Mouse (Mus musculus): Measurements from ENCODE around the gene Pgm5.
"Not testable (repeated sequence)": the region's sequence is repeated elsewhere in the genome, so short reads cannot be mapped to it uniquely, and the experiment has no call there.

Gene Pgm5

GRCm38 (mm10) chr19:24707071-24707906 is 154.4 kb downstream of the Pgm5 start:
- no peak for DNase-seq (ENCODE audit: low spot score in 2 of 2)

DNA sequence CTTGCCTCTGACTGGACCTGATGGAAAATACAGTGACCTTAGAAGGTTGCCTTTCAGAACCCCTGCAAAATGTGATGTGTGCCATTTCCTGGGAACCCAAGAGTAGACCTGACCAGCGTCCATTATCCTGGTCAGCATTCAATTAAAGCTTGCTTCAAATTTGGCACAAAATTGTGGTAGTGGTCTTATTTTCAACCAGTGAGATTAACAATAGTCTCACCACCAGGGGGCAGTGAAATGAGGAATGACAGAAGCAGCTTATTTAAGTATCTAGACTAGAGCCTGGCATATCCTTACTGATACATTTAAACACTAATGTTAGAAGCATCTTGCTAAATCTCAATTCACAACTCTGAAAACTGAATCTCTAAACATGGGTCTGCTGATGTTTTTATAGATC is 156.3 kb downstream of the Pgm5 start:
- no peak for DNase-seq (ENCODE audit: low spot score in 2 of 2)

DNA sequence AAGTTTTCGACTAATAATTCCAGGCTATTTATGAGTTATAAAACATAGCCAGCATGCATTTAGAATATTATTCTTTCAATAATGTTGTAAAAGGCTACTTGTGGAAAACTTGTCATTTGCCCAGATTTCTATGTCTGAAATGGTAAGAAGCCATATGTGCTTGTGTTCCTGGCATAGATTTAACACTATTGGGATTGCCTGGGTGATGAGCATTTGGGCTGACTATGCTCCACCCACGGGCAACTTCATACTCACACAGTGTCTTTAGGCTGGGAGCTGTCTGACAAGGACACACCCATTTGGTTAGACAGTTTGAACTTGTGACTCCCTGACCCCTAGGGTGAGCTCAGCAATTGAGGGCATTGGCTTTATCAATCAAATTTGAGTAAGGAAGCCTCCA is 157.3 kb downstream of the Pgm5 start:
- no peak for DNase-seq (ENCODE audit: low spot score in 2 of 2)

GRCm38 (mm10) chr19:24703680-24704079 is 158.0 kb downstream of the Pgm5 start:
- peak in 1 of 2 experiments; percentile 25 for DNase-seq (ENCODE audit: low spot score in 2 of 2)

- not testable (repeated sequence) for DNase-seq (ENCODE audit: low spot score in 2 of 2)
Measured at GRCm38 (mm10) chr19:24703168-24703567, 158.5 kb downstream of the Pgm5 start.

DNA sequence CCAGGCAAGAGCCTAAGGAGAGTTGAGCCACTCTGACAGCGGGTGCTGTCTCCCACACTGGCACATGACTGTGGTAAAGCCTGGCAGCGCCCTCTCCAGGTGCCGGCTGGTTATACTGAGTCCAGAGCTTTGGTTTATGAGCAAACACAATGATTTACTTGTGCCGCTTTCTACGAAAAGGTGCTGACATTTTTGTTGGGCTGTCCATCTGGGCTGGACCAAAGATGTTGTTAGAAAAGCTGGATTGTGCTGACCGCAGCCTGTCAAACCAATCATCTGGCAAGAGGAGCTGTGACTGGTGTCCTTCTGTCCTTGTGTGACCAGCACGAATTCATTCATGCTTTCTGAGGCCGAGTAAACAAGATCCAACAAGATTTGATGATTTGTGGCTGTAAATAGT is 159.9 kb downstream of the Pgm5 start:
- no peak for DNase-seq (ENCODE audit: low spot score in 2 of 2)

- DNase-seq (ENCODE audit: low spot score in 2 of 2), result no peak
Measured at GRCm38 (mm10) chr19:24700664-24701063, 161.0 kb downstream of the Pgm5 start.

GRCm38 (mm10) chr19:24699910-24700309 is 161.7 kb downstream of the Pgm5 start:
- DNase-seq (ENCODE audit: low spot score in 2 of 2), result no peak

- DNase-seq (ENCODE audit: low spot score in 2 of 2), result no peak
Measured at GRCm38 (mm10) chr19:24699196-24699595, 162.5 kb downstream of the Pgm5 start.

DNA sequence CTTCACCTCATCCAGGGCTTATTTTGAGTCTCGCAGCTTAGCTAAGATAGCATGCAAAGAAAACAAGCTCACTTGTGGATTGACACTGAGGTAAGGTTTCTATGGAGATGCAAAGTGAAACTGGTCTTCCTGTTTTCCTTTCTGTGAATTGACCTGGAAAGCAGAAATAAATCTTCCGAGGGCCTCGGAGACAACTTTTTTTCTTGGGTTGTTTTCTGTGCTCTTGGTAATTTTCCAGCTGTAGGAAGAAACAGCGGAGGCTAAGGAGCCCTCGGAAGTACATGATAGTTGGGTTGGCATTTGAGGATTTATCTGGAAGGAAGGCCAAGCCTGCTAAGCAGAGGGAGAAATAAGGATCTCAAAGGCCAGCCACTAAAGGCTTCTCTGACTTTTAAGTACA is 163.0 kb downstream of the Pgm5 start:
- no peak for DNase-seq (ENCODE audit: low spot score in 2 of 2)

DNA sequence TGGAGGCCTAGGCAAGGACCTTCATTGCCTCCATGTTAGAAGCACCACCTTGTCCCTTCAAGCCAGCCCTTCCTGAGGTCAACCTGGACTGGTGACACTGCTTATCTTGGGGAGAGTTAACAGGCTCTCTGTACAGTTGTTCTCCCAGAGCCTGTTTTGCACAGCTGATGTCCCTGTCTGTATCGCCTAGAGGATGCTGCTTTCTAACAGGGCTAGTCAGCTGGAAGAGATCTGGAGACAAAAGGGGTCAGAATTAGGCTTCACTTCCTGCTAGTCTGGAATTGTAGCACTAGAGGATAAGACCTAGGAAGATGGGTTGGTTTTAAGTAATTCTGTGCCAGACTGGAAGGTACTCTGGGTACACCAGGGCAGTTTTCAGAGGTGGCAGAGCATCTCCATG is 163.7 kb downstream of the Pgm5 start:
- DNase-seq (ENCODE audit: low spot score in 2 of 2), result no peak

DNA sequence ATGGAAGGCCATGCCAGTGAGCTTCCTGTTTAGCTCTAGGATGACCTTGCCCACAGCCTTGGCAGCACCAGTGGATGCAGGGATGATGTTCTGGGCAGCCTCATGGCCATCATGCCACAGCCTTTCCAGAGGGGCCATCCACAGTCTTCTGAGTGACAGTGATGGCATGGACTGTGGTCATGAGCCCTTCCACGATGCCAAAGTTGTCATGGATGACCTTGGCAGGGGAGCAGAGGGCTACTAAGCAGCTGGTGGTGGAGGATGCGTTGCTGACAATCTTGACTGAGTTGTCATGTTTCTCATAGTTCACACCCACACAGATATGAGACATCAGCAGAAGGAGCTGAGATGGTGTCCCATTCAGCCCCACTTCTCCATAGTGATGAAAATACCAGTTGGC is 169.0 kb downstream of the Pgm5 start:
- DNase-seq (ENCODE audit: low spot score in 2 of 2), result no peak

- DNase-seq (ENCODE audit: low spot score in 2 of 2), result no peak
Measured at GRCm38 (mm10) chr19:24689531-24689930, 172.1 kb downstream of the Pgm5 start.

GRCm38 (mm10) chr19:24688327-24688726 is 173.3 kb downstream of the Pgm5 start:
- no peak for DNase-seq (ENCODE audit: low spot score in 2 of 2)

DNA sequence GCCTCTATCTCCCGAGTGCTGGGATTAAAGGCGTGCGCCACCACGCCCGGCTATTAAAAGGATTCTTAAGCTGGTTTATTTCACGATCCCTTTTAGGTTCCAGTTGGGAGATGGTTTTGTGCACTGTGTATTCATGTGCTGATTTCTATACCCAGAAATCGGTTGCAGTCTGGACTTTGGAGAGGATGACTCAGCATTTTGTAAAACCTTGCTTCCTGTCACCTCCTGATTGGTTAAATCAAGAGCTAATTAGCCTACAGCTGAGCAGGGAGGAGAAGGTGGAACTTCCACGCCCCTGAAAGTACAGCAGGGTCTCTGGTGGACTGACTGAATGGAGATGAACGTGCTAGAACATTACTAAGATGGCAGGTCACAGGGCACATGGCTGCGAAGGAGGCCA is 175.2 kb downstream of the Pgm5 start:
- no peak for DNase-seq (ENCODE audit: low spot score in 2 of 2)

- no peak for DNase-seq (ENCODE audit: low spot score in 2 of 2)
Measured at GRCm38 (mm10) chr19:24683016-24683720, 178.5 kb downstream of the Pgm5 start.

DNA sequence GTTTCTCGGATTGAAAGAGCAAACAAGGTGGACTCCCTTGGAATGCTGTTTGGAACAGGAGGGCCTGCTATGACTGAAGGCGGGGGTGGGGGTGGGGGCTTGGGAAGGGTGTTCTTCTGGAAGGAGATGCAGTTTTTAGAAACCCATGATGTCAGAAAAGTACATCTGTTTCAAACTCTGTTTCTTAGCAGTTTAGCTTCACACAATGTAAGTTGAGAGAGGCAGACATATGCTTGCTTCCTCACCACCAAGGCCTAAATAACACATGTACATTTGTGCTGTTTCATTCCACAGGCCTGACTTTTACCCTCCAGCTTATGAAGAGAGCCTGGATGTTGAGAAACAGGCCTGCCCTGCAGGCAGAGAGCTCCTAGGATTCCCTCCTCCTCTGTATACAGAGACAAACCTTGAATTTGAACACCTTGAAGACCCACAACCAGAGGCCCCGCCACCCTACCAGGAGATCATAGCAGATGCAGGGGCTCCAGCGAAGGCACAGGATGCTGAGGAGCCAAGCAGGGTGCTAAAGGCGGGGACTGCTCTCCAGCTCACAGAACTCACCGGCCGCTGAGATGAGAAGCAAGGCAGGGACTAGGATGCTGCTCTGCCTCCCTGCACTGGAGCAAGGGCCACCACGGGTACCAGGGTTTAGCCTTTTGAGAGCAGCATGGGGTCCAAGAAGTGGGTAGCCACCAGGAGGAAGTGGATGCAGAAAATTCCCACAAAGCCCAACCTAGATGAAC is 184.2 kb downstream of the Pgm5 start:
- DNase-seq (ENCODE audit: low spot score in 2 of 2), result no peak

- no peak for DNase-seq (ENCODE audit: low spot score in 2 of 2)
Measured at GRCm38 (mm10) chr19:24676429-24676828, 185.2 kb downstream of the Pgm5 start.

DNA sequence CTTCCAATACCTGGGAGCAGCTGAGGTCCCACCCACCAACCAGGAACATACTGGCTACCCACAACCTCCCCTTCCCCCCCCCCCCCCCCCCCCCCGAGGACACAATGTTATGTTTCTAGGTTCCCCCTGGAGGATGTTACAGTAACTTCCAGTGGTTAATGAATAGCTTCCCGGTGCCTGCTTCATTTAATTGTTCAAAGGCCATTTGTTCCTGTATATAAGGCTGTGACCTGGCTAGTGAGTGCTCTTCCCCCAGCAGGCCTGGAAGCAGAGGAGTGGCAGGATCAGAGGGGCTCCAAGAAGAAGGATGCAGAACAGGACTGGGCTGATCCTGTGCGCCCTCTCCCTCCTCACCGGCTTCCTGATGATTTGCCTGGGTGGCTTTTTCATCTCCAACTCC is 187.9 kb downstream of the Pgm5 start, which contains the start of gene Tmem252:
TSS of gene Tmem252 (plus strand) at position 247 of the 400 bp plus-strand sequence.
- no peak for DNase-seq (ENCODE audit: low spot score in 2 of 2)

- DNase-seq (ENCODE audit: low spot score in 2 of 2), result no peak
Measured at GRCm38 (mm10) chr19:24673331-24673730, 188.3 kb downstream of the Pgm5 start.

- no peak for DNase-seq (ENCODE audit: low spot score in 2 of 2)
Measured at GRCm38 (mm10) chr19:24672366-24672960, 189.2 kb downstream of the Pgm5 start.

DNA sequence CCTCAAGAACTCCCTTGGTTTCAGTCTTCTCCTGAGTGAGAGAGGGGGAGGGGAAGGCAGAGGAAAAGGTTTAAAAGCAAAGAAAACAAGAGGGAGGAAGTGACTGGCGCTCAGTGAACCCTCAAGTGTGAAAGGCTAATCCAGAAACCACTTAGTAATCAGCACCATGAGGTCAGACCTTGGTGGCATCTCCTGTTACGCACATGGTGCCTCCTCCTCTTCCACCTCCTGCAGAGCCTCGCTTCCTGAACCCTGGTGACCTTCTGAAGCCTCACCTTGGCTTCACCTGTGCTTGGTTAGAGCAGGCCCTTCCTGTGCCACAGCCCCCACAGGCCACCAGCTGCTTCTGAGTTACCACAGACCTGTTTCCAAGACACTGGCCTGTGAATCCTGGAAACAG is 190.1 kb downstream of the Pgm5 start:
- no peak for DNase-seq (ENCODE audit: low spot score in 2 of 2)
